8 mouse cellular contexts compared by ENCODE assay signal in the genomic region with DNA sequence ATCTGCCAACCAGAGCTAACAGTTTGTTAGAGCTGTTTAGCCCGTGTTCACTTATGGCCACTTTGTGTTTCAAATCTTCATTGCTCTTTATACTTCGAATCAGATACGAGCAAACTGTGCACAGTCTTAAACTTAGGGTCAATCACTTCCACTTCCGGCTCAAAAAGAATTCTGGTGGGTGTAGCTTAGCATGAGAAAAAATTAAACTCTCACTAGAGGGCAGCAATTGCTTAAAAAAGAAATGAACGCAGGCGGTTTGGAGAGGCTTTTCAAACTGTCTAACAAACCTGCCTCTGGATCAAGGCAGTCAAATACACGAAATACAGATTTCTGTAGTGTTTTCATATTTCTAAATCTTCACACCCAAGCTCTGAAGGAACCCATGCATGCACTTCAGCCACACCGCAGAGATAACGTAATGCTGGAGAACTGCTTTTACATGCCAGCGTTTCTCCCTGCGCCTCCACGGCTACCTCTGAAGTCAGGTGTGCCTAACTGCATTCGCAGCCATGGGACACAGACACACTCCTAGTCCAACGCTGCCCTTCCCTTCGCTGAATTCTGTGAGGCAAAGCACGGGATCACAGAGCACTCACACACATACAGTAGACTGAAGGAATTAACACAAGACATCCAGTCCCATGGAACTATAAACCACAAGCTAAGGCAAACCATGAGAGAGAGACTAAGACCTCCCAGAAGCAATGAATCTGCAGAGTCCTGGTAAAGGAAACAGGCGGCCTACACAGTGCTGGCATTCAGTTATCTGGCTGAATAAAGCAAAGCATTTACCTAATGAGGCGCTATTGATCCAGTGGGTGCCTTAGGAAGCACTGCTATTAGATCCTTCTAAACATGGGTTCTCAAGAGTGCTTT. TPM values are rescaled to one million over a fixed set of nuclear protein-coding genes. Genes with fewer than 3 reads are reported as not detected.
DNase-seq lines count a peak whose midpoint lies in the region; ATAC-seq and TF ChIP-seq lines count a peak whose summit lies in the region.

No protein-coding gene starts in this region.

- no peak overlapping the region for H3K27ac ChIP-seq in MEL (ENCODE audit: control insufficient read depth, low read depth, low read length)
- peak overlapping the region; percentile 33; the same call in 1 of the 2 replicates for H3K27ac ChIP-seq in embryonic facial prominence, embryonic 14.5 days (replicated peaks; ENCODE audit: low read depth, low read length)
- H3K27ac ChIP-seq in lung, embryonic 15.5 days = no peak overlapping the region

- TF ChIP-seq EP300 in MEL (IDR thresholded peaks at IDR 0.05; ENCODE audit: low read depth in 1 of 2, low read length in 2 of 2) = 0 out of 4 replicates have a peak, but pooled peaks of 1 of the 2 experiments have one; percentile 28

- peak; percentile 80 for ATAC-seq in embryonic facial prominence, embryonic 14.5 days (ENCODE audit: low read depth)
- ATAC-seq in lung, embryonic 15.5 days (ENCODE audit: borderline replicate concordance, extremely low read depth, low FRiP score, low TSS enrichment) = peak; percentile 82; the same call in 1 of the 2 replicates

- TF ChIP-seq POLR2A in MEL (IDR thresholded peaks at IDR 0.05; ENCODE audit: control insufficient read depth in 1 of 2, insufficient read depth in 1 of 2, low read depth in 1 of 2, low read length in 2 of 2, poor library complexity in 1 of 2) = no peak

- H3K4me3 ChIP-seq in MEL (ENCODE audit: control insufficient read depth in 1 of 2, insufficient read depth in 1 of 2, low read depth in 2 of 2, low read length in 2 of 2) = no peak overlapping the region
- no peak overlapping the region for H3K4me3 ChIP-seq in embryonic facial prominence, embryonic 14.5 days (ENCODE audit: low read depth, low read length)
- H3K4me3 ChIP-seq in lung, embryonic 15.5 days = no peak overlapping the region

- H3K36me3 ChIP-seq in MEL (ENCODE audit: control insufficient read depth in 1 of 2, insufficient read depth in 2 of 2, low read length in 2 of 2) = no peaks in the 10 kb centered on the region; a peak in 1 of 4 replicates
- 0 out of 2 replicates have a peak, but pooled peaks cover 11% of the 10 kb centered on the region for H3K36me3 ChIP-seq in embryonic facial prominence, embryonic 14.5 days (ENCODE audit: control insufficient read depth, insufficient read depth, low read length)
- no peaks in the 10 kb centered on the region for H3K36me3 ChIP-seq in lung, embryonic 15.5 days

- H3K27me3 ChIP-seq in MEL (ENCODE audit: control insufficient read depth in 1 of 2, insufficient read depth in 2 of 2, low read length in 2 of 2) = no peaks in the 10 kb centered on the region
- H3K27me3 ChIP-seq in embryonic facial prominence, embryonic 14.5 days (replicated peaks; ENCODE audit: control insufficient read depth, insufficient read depth, low read length) = no peaks in the 10 kb centered on the region
- H3K27me3 ChIP-seq in lung, embryonic 15.5 days = no peaks in the 10 kb centered on the region

- peak; percentile 89 for TF ChIP-seq RAD21 in MEL (IDR thresholded peaks at IDR 0.05; ENCODE audit: low read depth, low read length)

- no peak overlapping the region for H3K4me2 ChIP-seq in embryonic facial prominence, embryonic 14.5 days (ENCODE audit: low read depth, low read length)
- no peak overlapping the region for H3K4me2 ChIP-seq in lung, embryonic 15.5 days

- no peaks in the 10 kb centered on the region for H3K79me2 ChIP-seq in MEL (ENCODE audit: control insufficient read depth, insufficient read depth, low read length, poor library complexity)

- no peak overlapping the region for H3K9ac ChIP-seq in MEL (ENCODE audit: control insufficient read depth, low read depth, low read length, poor library complexity, severe bottlenecking)
- no peak overlapping the region for H3K9ac ChIP-seq in embryonic facial prominence, embryonic 14.5 days (ENCODE audit: low read depth, low read length)
- no peak overlapping the region for H3K9ac ChIP-seq in lung, embryonic 15.5 days

- peak; percentile 12 to 72 (median 13); a peak in 2 of 6 replicates for TF ChIP-seq CTCF in MEL (IDR thresholded peaks at IDR 0.05 in 2 of 3, conservative IDR thresholded peaks at IDR 0.05 in 1 of 3; ENCODE audit: control insufficient read depth in 1 of 3, insufficient read depth in 1 of 3, low read depth in 2 of 3, low read length in 3 of 3, poor library complexity in 1 of 3, severe bottlenecking in 1 of 3)

- intact Hi-C loops in gastrocnemius, postnatal 14 days (cut with DNase I; ENCODE audit: low total_unique reads) = loop anchor here (5.0 kb wide), 1 partner anchor 219 kb away; no protein-coding TSS in a partner anchor

- 0 out of 4 replicates have a peak, but pooled peaks cover 0 to 4% of the 10 kb centered on the region in 2 experiments for H3K4me1 ChIP-seq in MEL (ENCODE audit: control insufficient read depth in 1 of 2, insufficient read depth in 2 of 2, low read length in 2 of 2)
- no peaks in the 10 kb centered on the region; the same call in 1 of the 2 replicates for H3K4me1 ChIP-seq in embryonic facial prominence, embryonic 14.5 days (ENCODE audit: control insufficient read depth, insufficient read depth, low read length)
- H3K4me1 ChIP-seq in lung, embryonic 15.5 days = 0 out of 2 replicates have a peak, but pooled peaks cover 8% of the 10 kb centered on the region

- no peaks in the 10 kb centered on the region for H3K9me3 ChIP-seq in MEL (replicated peaks; ENCODE audit: insufficient read depth, low read length)
- H3K9me3 ChIP-seq in embryonic facial prominence, embryonic 14.5 days (ENCODE audit: control insufficient read depth, low read length) = peaks cover 5% of the 10 kb centered on the region; the same call in 1 of the 2 replicates
- H3K9me3 ChIP-seq in lung, embryonic 15.5 days = no peaks in the 10 kb centered on the region

- DNase-seq in layer of hippocampus, adult 11-12 months (ENCODE audit: low spot score) = peak; percentile 46
- no peak for DNase-seq in layer of hippocampus, adult 8-10 months (ENCODE audit: low spot score in 2 of 2)
- DNase-seq in MEL (ENCODE audit: low read depth, low spot score) = peak; percentile 56
- DNase-seq in embryonic facial prominence, embryonic 14.5 days (ENCODE audit: low spot score) = peak; percentile 91
- DNase-seq in hindlimb bud, embryonic 11.5 days (ENCODE audit: extremely low spot score, low read depth, low spot score) = peak; percentile 37
- DNase-seq in retina, postnatal 7 days (ENCODE audit: low read depth, low spot score) = peak; percentile 54
- no peak for DNase-seq in gastrocnemius, postnatal 14 days

- 44% methylated on average over 18 of the region's 18 CpGs for WGBS in embryonic facial prominence, embryonic 14.5 days
- WGBS in lung, embryonic 15.5 days = 30% methylated on average over 18 of the region's 18 CpGs

TF ChIP-seq in MEL, 35 proteins besides CTCF, POLR2A, EP300 and RAD21:
- TF ChIP-seq MYB (IDR thresholded peaks at IDR 0.05; ENCODE audit: low read depth, low read length) = no peak
- TF ChIP-seq SMC3 (IDR thresholded peaks at IDR 0.05; ENCODE audit: low read depth, low read length) = peak; percentile 84
- no peak for TF ChIP-seq ELF1 (IDR thresholded peaks at IDR 0.05; ENCODE audit: low read depth, low read length)
- no peak for TF ChIP-seq JUND (IDR thresholded peaks at IDR 0.05; ENCODE audit: low read depth, low read length)
- no peak for TF ChIP-seq HCFC1 (IDR thresholded peaks at IDR 0.05; ENCODE audit: low read depth, low read length)
- TF ChIP-seq TBP (IDR thresholded peaks at IDR 0.05; ENCODE audit: low read depth, low read length) = no peak
- TF ChIP-seq ZC3H11A (IDR thresholded peaks at IDR 0.05; ENCODE audit: low read depth, low read length) = peak; percentile 77
- no peak for TF ChIP-seq BHLHE40 (IDR thresholded peaks at IDR 0.05; ENCODE audit: borderline replicate concordance, low read depth, low read length)
TF ChIP-seq in MEL: peak in this region for 2.

RNA-seq across cellular contexts. Expression of a gene that starts 39.0 kb away (rescaled TPM):
- 10 to 100 TPM; 49.6 to 57.7 (median 53.5) TPM for total RNA-seq in layer of hippocampus, adult 8-10 months (2022)
- total RNA-seq in MEL (2012; rRNA removed) = 1.9 and 2.9 TPM in 2 replicates
- 1 to 10 TPM in 1 of 2 experiments, not detected in 1; 7.7 TPM for polyA plus RNA-seq in MEL (2012; ENCODE audit: insufficient read depth in 1 of 2, insufficient read length in 2 of 2, low read depth in 1 of 2, low replicate concordance in 2 of 2, missing spikeins in 1 of 2)
- 17.5 and 19.3 TPM in 2 replicates for polyA plus RNA-seq in embryonic facial prominence, embryonic 14.5 days (2014; fragmentation: Nextera tagmentation; extraction: Ambion mirVana)
- polyA plus RNA-seq in lung, embryonic 15.5 days (2015; fragmentation: Nextera tagmentation; extraction: Ambion mirVana) = 20.9 and 25.4 TPM in 2 replicates
- total RNA-seq in gastrocnemius, postnatal 14 days (2021) = 10 to 100 TPM; 36.8 to 41.5 TPM

Comparison
In these comparisons a context has a peak if more than half of its experiments do, and no peak if none do; other contexts are left out.
1. DNase-seq: peak in layer of hippocampus, adult 11-12 months (single experiment), MEL (single experiment), embryonic facial prominence, embryonic 14.5 days (single experiment), hindlimb bud, embryonic 11.5 days (single experiment) and retina, postnatal 7 days (single experiment); none in layer of hippocampus, adult 8-10 months (0 of 2) and gastrocnemius, postnatal 14 days (single experiment).